Mouse (Mus musculus) left cerebral cortex, adult 11 months (tissue): ENCODE results near the gene Gm595.

ENCODE experiments used
- DNase-seq: peaks from one replicate; pipeline ENCODE4 v3.0.0; 2022; ENCODE audit warnings: low spot score

The Gm595 gene

GRCm38 (mm10) chrX:48877613-48878012, at the start of gene Gm595:
Gene Gm595, minus strand, starts transcription at chrX:48877713.
- no peak for DNase-seq

GRCm38 (mm10) chrX:48908421-48908820, 30.9 kb upstream of the Gm595 start:
- no peak for DNase-seq

GRCm38 (mm10) chrX:48903744-48904143, 26.2 kb upstream of the Gm595 start:
- DNase-seq: no peak

- DNase-seq: no peak
These were observed 22.0 kb upstream of the Gm595 start for GRCm38 (mm10) chrX:48899555-48899954.

- DNase-seq: no peak
These were observed 19.3 kb upstream of the Gm595 start for GRCm38 (mm10) chrX:48896803-48897202.

GRCm38 (mm10) chrX:48893946-48894345, 16.4 kb upstream of the Gm595 start:
- DNase-seq: no peak

- no peak for DNase-seq
These were observed 12.7 kb upstream of the Gm595 start for GRCm38 (mm10) chrX:48890259-48890658.

- no peak for DNase-seq
These were observed 7.1 kb upstream of the Gm595 start for GRCm38 (mm10) chrX:48884615-48885014.
